Mouse (Mus musculus): ENCODE results near the gene Commd6. TPM values are rescaled to one million over a fixed set of nuclear protein-coding genes. Genes with fewer than 3 reads are reported as not detected.

The Commd6 gene
- 10 to 100 TPM; 35.0 to 37.7 TPM for total RNA-seq (2021)

DNA sequence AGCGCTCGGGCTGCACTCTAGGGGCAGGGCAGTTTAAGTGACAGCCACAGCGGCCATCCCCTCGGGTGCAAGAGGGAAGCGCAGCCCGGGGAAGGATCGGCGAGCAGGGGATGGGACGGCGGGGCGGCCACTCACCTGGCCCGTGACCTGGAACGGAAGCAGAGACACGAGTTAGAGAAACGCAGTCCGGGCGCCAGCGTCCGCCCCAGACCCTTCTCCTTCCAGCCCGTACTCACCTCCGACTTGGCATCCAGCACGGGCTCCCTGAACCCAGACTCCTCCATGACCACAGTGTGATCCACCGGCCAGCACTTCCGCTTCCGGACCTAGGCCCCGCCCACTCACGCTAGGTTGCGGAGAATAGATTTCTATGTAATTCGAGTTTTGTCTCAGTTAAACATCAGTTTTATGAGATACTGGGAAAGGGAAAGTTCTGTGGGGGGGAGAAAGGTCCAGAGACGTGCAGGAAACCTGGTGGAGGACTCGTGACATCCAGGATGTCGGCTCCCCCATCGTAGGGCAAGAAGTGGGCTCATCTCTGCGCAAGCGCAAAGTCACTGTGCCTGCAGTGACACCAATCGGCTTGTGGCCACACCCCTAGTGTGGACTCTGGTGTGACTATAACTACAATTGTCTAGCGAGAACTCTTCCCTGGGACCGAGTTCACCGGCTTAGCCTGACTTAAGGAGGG lies at the start of gene Commd6:
TSS of gene Commd6 (minus strand) at position 534 of the 691 bp plus-strand sequence.
- DNase-seq: peak; percentile 92

DNA sequence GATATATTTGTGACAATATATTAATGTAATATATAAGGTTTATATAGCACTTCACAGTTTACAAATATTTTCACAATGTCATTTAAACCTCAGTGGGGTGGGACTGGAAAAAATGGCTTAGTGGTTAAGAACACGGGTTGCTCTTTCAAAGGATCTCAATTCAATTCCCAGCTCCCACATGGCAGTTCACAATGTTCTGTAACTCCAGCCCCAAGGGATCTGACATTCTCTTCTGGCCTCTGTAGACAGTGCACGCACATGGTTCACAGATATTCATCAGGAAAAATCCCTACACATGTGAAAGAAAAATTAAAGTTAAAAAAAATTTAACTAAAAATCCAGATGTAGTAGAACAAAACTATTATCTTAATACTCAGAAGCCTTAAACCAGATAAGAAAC lies 47.9 kb upstream of the Commd6 start:
- DNase-seq: no peak

DNA sequence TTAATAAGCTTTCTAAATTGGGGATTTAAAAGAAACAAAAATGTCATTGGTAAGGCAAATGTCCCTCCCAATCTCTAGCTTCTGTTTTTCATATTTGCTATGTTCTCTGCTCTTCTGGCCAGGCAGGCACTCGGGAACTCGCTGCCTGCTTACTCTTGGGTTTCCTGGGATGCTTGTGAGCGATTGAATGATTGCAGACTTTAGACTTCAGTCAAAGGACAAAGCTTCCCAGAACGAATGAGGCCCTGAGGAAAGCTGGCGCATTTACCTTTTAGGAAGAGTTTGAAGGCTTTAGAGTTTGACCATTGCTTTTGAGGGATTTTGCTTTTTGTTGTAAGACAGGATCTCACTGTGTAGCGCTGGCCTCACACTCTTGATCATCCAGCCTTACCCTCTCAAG lies 47.2 kb upstream of the Commd6 start:
- no peak for DNase-seq

- no peak for DNase-seq
Observed at GRCm38 (mm10) chr14:101672226-101672625, 31.7 kb upstream of the Commd6 start.

DNA sequence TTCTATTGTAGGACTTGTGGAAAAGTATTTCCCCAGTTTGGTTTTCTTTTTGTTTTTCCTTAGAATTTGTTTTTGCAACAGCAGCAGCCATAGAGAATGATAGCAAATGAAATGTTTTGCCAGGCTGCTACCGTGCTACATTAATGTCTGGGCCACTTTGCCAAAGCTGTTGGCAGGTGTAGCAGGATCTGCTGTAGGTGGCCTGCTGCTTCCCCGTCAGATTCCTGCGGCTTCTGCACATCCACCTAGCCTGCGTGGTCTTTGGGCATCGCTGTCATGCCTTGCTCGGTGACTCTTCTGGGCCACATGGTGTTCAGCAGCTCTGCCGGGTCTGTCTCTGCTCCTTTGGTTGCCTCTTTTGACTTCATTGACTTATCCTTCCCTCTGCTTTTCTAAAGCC lies 28.1 kb upstream of the Commd6 start:
- DNase-seq: no peak

DNA sequence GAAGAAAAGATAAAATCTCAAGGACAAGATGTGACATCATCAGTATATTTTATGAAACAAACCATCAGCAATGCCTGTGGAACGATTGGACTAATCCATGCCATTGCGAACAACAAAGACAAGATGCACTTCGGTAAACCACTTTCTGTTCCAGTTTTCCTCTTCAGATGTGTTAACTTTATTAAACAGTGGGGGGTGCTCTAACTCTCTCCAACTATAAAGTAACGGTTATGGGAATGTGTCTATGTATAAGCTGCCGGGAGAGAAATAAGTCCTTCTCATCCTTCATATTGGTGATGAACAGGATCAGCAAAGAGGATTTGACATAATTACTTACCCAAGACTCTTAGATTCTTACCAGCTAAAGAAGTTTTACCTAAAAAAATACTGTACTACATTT lies 26.1 kb upstream of the Commd6 start:
- DNase-seq: no peak

DNA sequence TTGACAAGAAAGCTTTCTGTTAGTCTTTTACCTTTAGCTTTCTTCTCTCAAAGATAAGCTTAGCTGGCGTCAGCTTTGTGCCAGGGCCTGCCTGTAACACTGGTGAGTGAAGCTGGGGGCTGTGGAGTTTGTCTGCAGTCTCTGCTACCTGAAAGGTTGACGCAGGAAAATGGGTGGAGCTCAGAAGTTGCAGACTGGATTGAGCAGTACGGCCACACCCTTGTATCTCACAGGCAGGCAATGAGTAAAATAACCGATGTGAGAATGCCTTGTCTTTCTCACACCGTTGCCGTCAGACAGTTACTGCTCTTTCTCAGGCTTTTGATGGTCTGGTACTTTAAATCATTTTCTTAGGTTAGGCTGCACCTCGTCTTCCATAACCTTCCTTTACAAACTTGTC lies 25.6 kb upstream of the Commd6 start:
- no peak for DNase-seq

DNA sequence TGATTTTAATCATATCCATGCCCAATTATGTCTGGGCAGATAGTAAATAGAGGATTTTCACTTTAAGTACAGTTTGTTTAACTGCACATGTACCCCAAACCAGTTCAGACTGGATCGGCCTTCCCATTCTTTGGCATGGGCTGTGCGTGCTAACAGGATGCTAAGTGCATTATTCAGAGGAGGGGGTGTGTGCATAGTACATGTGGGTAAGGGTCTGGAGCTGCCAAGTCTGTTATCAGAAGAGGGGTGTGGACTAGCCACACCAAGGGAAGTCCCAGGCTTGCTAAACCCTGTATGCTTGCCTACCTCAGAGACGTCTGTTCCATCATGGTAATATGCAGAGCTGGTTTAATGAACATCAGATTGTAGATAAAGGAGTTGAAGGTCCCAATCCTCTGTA lies 23.8 kb upstream of the Commd6 start:
- no peak for DNase-seq

GRCm38 (mm10) chr14:101661654-101662412 lies 21.3 kb upstream of the Commd6 start:
- no peak for DNase-seq

- no peak for DNase-seq
Observed at GRCm38 (mm10) chr14:101656307-101656706, 15.8 kb upstream of the Commd6 start.

DNA sequence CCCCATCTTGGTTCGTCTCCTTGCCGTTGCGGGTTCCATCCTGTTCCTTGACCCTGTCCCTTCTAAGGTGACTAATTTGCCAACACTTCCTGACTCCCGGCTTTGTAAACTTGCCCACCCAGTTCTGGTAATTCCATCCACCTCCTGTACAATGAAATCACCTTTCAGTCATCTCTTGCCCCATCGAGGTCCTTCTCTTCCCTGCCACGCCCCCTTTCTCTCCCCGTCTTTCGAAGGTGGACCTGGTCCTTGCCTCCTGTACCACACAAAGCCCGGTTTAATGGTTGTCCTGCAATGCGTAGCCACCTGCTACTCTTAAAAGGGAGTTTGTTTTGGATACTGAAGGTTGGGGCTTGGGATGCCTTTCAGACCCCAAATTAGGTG lies 14.0 kb upstream of the Commd6 start:
- no peak for DNase-seq

DNA sequence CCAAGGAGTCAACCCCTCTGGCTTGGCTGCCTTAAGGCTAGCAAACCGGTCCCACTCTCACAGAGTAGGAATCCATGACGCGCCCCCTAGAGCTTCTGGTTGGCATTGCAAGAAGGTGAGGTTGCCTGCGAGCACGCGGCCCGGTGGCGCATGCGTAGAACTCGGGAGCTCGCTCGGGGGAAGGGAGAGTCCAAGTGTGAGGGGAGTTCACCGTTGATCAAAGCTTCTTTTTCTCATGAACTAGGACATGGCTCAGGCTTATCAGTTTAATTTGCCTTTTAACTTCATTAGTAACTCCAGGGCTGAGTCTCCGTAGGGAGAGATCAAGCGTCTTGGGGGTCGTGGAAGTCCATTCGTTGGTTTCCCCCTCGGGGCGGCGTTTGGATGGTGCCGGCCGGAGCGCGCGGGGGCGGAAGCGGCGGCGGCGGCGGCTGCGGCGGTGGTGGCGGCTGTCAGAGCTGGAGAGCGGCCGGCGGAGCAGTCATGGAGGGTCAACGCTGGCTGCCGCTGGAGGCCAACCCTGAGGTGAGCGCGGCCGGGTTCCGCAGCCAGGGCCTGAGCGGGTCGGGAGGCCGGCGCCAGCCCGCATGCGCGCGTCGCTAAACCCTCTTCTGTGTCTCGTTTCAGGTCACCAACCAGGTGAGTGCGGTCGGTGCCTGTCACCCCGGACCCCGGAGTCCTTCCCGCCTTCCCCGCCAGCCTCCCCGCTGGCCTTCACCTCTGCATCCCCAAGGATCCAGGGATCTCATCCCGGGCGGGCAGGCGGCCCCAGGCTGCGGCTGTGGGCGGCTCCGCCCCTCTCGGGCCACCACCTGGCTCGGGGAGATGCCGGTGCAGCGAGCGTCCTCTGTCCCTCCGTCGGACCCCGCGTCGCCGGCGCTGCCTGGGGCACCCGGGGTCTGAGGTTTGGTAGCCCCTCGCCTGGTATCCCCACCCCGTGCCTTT lies 13.4 kb upstream of the Commd6 start, which contains the start of gene Uchl3:
TSS of gene Uchl3 (plus strand) at position 387 of the 945 bp plus-strand sequence.
- DNase-seq: peak; percentile 99

DNA sequence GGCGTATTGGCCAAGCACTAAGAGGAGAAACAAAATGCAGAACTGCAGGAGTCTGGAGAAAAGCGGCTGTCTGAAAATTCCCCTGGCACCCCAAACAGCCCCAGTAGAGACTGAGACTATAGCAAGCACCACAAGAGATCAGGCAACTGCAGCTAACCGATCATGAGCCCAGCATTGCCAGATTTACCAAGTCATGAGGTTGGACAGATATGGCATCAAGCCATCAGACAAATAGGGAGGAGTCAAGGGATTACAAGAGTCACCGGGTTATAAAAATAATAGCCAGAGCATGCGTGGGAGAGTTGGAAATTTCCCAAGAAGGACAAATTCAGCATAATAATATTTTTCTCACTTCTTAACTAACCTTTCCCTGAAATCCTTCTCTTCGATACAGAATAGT lies 12.1 kb upstream of the Commd6 start:
- DNase-seq: no peak

- no peak for DNase-seq
Observed at GRCm38 (mm10) chr14:101650551-101650950, 10.1 kb upstream of the Commd6 start.

DNA sequence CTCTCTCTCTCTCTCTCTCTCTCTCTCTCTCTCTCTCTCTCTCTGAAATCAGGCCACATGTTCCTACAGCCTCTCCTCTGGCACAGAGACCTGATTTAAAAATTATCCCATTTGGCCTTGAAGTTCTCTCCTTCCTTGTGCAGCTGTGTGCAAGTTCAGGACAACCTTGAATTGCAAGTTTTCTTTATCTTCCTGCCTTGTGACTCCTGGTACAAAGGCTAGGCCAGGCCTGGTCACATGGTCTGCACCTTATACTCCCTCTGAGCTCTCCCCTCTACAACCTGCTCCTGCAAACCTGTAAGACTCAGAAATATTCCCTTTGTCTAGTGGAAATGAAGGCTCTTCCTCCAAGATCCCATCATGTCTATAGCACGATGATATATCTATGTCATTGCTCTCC lies 4.5 kb upstream of the Commd6 start:
- no peak for DNase-seq

- no peak for DNase-seq
Observed at GRCm38 (mm10) chr14:101637381-101637780, 3.1 kb downstream of the Commd6 start.

DNA sequence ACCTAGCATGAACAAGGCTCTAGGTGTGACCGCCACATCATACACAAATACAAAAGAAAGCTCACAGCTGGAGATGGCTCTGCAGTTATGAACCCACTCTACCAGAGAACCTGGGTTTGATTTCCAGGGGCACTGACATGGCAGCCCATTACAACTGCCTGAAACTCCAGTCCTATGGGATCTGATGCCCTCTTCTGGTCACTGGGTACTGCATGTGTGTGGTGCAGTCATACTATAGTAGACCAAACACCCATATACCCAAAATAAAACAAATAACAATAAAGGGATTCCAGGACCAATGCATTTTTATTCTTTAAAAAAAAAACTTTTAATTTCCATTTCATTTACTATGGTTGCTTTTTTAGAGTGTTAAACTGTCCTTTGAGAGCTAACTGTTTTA lies 4.7 kb downstream of the Commd6 start:
- DNase-seq: no peak

DNA sequence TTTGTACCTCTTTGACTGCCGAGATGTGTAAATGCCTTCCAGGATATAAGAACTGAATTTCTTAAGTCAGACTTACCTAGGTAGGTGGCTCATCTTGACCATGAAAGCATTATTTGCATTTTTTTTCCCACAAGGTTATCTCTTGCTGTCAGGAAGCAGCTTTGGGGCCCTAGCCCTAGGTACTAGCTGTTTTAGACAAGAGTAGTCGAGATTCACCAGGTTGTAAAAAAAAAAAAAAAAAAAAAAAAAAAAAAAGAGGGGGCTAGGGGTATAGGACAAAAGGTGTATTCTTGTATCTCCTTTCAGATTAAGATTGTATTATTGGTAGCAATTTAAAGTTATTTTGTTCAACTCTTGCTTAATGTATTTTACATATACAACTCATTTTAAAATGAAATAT lies 9.9 kb downstream of the Commd6 start:
- DNase-seq: no peak

GRCm38 (mm10) chr14:101617680-101618079 lies 22.8 kb downstream of the Commd6 start:
- DNase-seq: no peak

DNA sequence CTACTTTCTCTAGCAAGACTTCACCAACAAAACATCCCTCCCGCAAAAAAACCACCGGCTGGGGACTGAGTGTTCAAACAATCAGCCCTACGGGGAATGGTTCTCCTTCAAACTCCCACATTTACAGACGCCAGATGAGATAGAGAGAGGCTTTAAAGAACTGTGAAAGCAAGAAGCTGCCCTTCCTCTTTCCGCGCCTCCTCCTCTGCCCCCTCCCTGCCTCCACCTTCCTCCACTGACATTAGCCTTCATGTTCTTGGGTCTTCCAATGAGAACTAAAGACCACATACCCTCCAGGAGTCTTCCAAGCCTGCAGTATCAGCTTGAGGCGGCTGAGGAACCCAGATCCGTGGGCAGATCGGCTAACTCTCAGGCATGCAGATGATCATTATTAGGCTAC lies 24.3 kb downstream of the Commd6 start:
- DNase-seq: no peak

DNA sequence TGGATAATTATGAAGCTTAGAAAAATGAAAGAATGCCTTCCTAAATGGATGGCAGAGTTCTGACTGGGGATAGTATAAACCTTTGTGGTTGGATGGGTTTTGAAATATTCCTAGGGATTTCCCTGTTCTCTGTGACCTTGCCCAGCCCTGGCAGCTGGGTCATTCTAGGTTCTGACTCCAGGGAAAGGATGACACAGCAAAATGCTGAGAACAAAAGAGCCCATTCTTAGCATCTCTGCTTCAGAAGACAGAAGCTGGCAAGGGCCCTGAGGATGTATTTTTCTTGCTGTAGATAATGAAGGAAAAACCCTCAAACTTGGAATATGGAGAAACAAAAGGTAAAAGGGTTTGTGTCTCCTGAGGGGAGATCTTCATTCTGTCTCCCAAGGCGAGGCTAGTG lies 27.3 kb downstream of the Commd6 start:
- DNase-seq: no peak

DNA sequence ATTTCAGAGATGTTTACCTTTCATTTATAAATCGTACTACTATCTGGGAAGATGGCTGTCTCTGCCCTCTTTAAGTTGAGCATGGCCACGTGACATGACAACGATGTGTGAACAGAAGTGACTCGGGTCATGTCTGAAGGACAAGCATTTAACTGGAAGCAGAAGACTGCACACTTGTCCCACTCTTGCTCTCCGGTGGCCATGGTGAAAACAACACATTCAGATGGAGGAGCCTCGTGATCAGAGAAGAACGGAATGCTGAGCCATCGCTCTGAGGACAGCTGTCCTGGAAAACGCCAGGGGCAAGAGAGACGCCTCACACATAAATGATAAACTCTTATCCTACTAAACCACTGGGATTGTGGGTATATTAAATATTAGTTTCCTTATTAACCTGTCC lies 29.8 kb downstream of the Commd6 start:
- no peak for DNase-seq
